Mouse (Mus musculus) embryonic fibroblast, embryonic 13.5 days (primary cell): ENCODE results near the gene Ubc.

Experiments used
- CTCF ChIP-seq: IDR thresholded peaks from 2 replicates; pipeline ENCODE4 v1.5.1; 2011; ENCODE audit warnings: mild to moderate bottlenecking, control low read depth, low read length, moderate library complexity, borderline replicate concordance; ENCODE audit not compliant: insufficient read depth
- POLR2A ChIP-seq: IDR thresholded peaks from 2 replicates; pipeline ENCODE4 v1.6.1; 2011; ENCODE audit warnings: low read depth, mild to moderate bottlenecking, control low read depth, low read length, moderate library complexity

DNA sequence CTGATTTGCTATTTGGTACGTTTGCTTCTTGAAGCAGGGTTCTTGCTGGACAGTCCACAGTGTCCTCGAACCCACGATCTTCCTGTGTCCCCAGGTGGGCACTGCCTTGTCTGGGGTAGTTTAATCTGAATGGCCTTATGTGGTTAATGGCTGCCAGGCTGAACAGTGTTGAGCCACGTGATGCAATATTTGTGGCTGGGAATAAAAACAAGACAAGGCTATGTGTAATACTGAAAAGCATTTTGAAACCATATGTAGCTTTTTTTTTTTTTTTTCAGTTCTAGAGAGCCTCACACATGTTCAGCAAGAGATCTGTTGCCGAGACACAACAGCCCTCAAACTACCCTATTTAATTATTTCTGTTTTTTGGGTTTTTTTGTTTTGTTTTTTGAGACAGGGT, 21.8 kb downstream of the Ubc start:
- TF ChIP-seq CTCF: no peak
- TF ChIP-seq POLR2A: no peak
